Mouse (Mus musculus) urinary bladder, postnatal 36 days (tissue): ENCODE results near the gene Slc39a13.
"Not testable (repeated sequence)": the region's sequence is repeated elsewhere in the genome, so short reads cannot be mapped to it uniquely, and the experiment has no call there.

Source experiments
- DNase-seq, 2 experiments: peaks; one replicate each; pipeline ENCODE4 v3.0.0; 2022; ENCODE audit warnings: low spot score in 2 of 2, mixed read lengths in 1 of 2

Gene Slc39a13

GRCm38 (mm10) chr2:91026491-91026890, 43.7 kb downstream of the Slc39a13 start:
- no peak for DNase-seq

GRCm38 (mm10) chr2:91025081-91025516, 45.1 kb downstream of the Slc39a13 start:
- no peak for DNase-seq

- no peak for DNase-seq
Observed at GRCm38 (mm10) chr2:91023956-91024355, 46.3 kb downstream of the Slc39a13 start.

GRCm38 (mm10) chr2:91023131-91023530, 47.1 kb downstream of the Slc39a13 start:
- DNase-seq, result no peak

- not testable (repeated sequence) for DNase-seq
Observed at GRCm38 (mm10) chr2:91022266-91022665, 48.0 kb downstream of the Slc39a13 start.

GRCm38 (mm10) chr2:91019911-91020310, 50.3 kb downstream of the Slc39a13 start:
- DNase-seq, result no peak

GRCm38 (mm10) chr2:91018061-91018788, 52.0 kb downstream of the Slc39a13 start:
- peak in 1 of 2 experiments; percentile 10 for DNase-seq

GRCm38 (mm10) chr2:91015386-91015785, 54.8 kb downstream of the Slc39a13 start:
- no peak for DNase-seq

GRCm38 (mm10) chr2:91013881-91014280, 56.3 kb downstream of the Slc39a13 start:
- no peak for DNase-seq
